9 mouse cellular contexts compared by ENCODE assay signal in genomic region chr3:49866061-49866515, GRCm38 (mm10).
DNase-seq lines count a peak whose midpoint lies in the region; ATAC-seq and TF ChIP-seq lines count a peak whose summit lies in the region.
"Had no signal": no experiment of that assay in that cellular context is flagged by ENCODE, and none has a peak within 500 bp of the region (broad histone marks: within the 10 kb centered on the region; RNA-seq: fewer than 3 reads in every experiment).

No protein-coding gene starts in this region.

- DNase-seq in gastrocnemius, adult 2 months: no peak
- DNase-seq in gastrocnemius, postnatal 14 days: no peak
- DNase-seq in embryonic facial prominence, embryonic 10.5 days (ENCODE audit: low spot score): peak; percentile 78
- no peak for DNase-seq in layer of hippocampus, adult 9-11 months
- no peak for DNase-seq in gastrocnemius, postnatal 36 days

- no peaks in the 10 kb centered on the region for H3K27me3 ChIP-seq in embryonic facial prominence, embryonic 10.5 days (replicated peaks; ENCODE audit: low read depth, poor library complexity, severe bottlenecking)
- H3K27me3 ChIP-seq in hindbrain, embryonic 15.5 days: no peaks in the 10 kb centered on the region
- H3K27me3 ChIP-seq in midbrain, embryonic 13.5 days: no peaks in the 10 kb centered on the region

- no peak overlapping the region for H3K27ac ChIP-seq in gastrocnemius, adult 2 months
- peak overlapping the region; percentile 89 for H3K27ac ChIP-seq in embryonic facial prominence, embryonic 10.5 days (replicated peaks)
- peak overlapping the region; percentile 67 for H3K27ac ChIP-seq in hindbrain, embryonic 15.5 days (replicated peaks)
- H3K27ac ChIP-seq in midbrain, embryonic 13.5 days: peak overlapping the region; percentile 79
- H3K27ac ChIP-seq: liver, embryonic 14.5 days had no signal

- intact Hi-C loops in gastrocnemius, adult 2 months (cut with DNase I): no loop called here
- intact Hi-C loops in gastrocnemius, postnatal 14 days (cut with DNase I; ENCODE audit: low total_unique reads): no loop called here
- intact Hi-C loops in gastrocnemius, postnatal 36 days (cut with DNase I): no loop called here

- H3K9ac ChIP-seq in hindbrain, embryonic 15.5 days: no peak overlapping the region
- no peak overlapping the region for H3K9ac ChIP-seq in midbrain, embryonic 13.5 days (replicated peaks)
- H3K9ac ChIP-seq: liver, embryonic 14.5 days had no signal

- no peaks in the 10 kb centered on the region for H3K9me3 ChIP-seq in embryonic facial prominence, embryonic 10.5 days
- no peaks in the 10 kb centered on the region for H3K9me3 ChIP-seq in hindbrain, embryonic 15.5 days
- H3K9me3 ChIP-seq in midbrain, embryonic 13.5 days: no peaks in the 10 kb centered on the region

- no peaks in the 10 kb centered on the region for H3K36me3 ChIP-seq in embryonic facial prominence, embryonic 10.5 days (replicated peaks)
- H3K36me3 ChIP-seq in hindbrain, embryonic 15.5 days: no peaks in the 10 kb centered on the region
- no peaks in the 10 kb centered on the region for H3K36me3 ChIP-seq in midbrain, embryonic 13.5 days

- peak overlapping the region; percentile 40 for H3K4me2 ChIP-seq in hindbrain, embryonic 15.5 days
- H3K4me2 ChIP-seq in midbrain, embryonic 13.5 days (replicated peaks): peak overlapping the region; percentile 28

- WGBS in embryonic facial prominence, embryonic 10.5 days: 8% methylated on average over 11 of the region's 11 CpGs
- WGBS in hindbrain, embryonic 15.5 days: 6% methylated on average over 11 of the region's 11 CpGs
- WGBS in midbrain, embryonic 13.5 days: 2% methylated on average over 11 of the region's 11 CpGs

- peak; percentile 91 for ATAC-seq in hindbrain, embryonic 15.5 days (ENCODE audit: low FRiP score, low read depth)
- ATAC-seq in midbrain, embryonic 13.5 days: peak; percentile 96
- no peak for ATAC-seq in granulocyte monocyte progenitor cell, adult 5-6 weeks (replicated peaks; ENCODE audit: poor library complexity, severe bottlenecking)

- TF ChIP-seq CTCF in gastrocnemius, adult 2 months (IDR thresholded peaks at IDR 0.05): no peak

- H3K4me1 ChIP-seq in embryonic facial prominence, embryonic 10.5 days: peaks cover 49% of the 10 kb centered on the region
- H3K4me1 ChIP-seq in hindbrain, embryonic 15.5 days (replicated peaks): peaks cover 23% of the 10 kb centered on the region
- H3K4me1 ChIP-seq in midbrain, embryonic 13.5 days (replicated peaks): peaks cover 30% of the 10 kb centered on the region

- 0 out of 2 replicates have a peak overlapping the region, but pooled peaks have one; percentile 19 for H3K4me3 ChIP-seq in gastrocnemius, adult 2 months
- 0 out of 2 replicates have a peak overlapping the region, but pooled peaks have one; percentile 26 for H3K4me3 ChIP-seq in embryonic facial prominence, embryonic 10.5 days
- 0 out of 2 replicates have a peak overlapping the region, but pooled peaks have one; percentile 11 for H3K4me3 ChIP-seq in hindbrain, embryonic 15.5 days
- no peak overlapping the region for H3K4me3 ChIP-seq in midbrain, embryonic 13.5 days (replicated peaks)
